Mouse (Mus musculus): ENCODE results near the gene Gm3285. TPM values are rescaled to one million over a fixed set of nuclear protein-coding genes. Genes with fewer than 3 reads are reported as not detected.

Gm3285 gene
- not detected in 2 replicates for polyA plus RNA-seq (2012; rRNA removed)
- not detected in 2 replicates for polyA plus RNA-seq (2014; fragmentation: Nextera tagmentation; extraction: Ambion mirVana)

- no peaks in the 10 kb centered on the region for H3K9me3 ChIP-seq (ENCODE audit: control insufficient read depth, low read length)
- no peak within 1 kb of the TSS for H3K27ac ChIP-seq
- DNase-seq (ENCODE audit: low read depth in 3 of 3, low spot score in 3 of 3), result no peak
- H3K4me3 ChIP-seq (ENCODE audit: insufficient read depth in 1 of 2, low read depth in 2 of 2, low read length in 2 of 2), result no peak within 1 kb of the TSS
- no peaks in the 10 kb centered on the region for H3K36me3 ChIP-seq (replicated peaks; ENCODE audit: control insufficient read depth, insufficient read depth, low read depth)
- H3K27me3 ChIP-seq (ENCODE audit: control insufficient read depth, insufficient read depth, low read length), result no peaks in the 10 kb centered on the region
- TF ChIP-seq EP300 (IDR thresholded peaks at IDR 0.05; ENCODE audit: low read depth) (no peak), CTCF (IDR thresholded peaks at IDR 0.05; ENCODE audit: low read depth) (no peak)
- ATAC-seq (ENCODE audit: insufficient read depth), result no peak
- no peak within 1 kb of the TSS for H3K9ac ChIP-seq (replicated peaks)
- no peak within 1 kb of the TSS for H3K4me2 ChIP-seq (ENCODE audit: low read depth)
- WGBS (ENCODE audit: insufficient replicate concordance), result 41% methylated on average over 7 of the region's 7 CpGs
- no peaks in the 10 kb centered on the region for H3K4me1 ChIP-seq (replicated peaks; ENCODE audit: control insufficient read depth in 2 of 2, insufficient read depth in 2 of 2, low read length in 1 of 2)
These were observed at the start of gene Gm3285 for GRCm38 (mm10) chr10:77861675-77862074. TSS of gene Gm3285 (plus strand) at chr10:77861975.

- no peaks in the 10 kb centered on the region for H3K9me3 ChIP-seq (ENCODE audit: control insufficient read depth, low read length)
- no peak within 1 kb of the TSS for H3K4me3 ChIP-seq (ENCODE audit: insufficient read depth in 1 of 2, low read depth in 2 of 2, low read length in 2 of 2)
- H3K27me3 ChIP-seq (ENCODE audit: control insufficient read depth, insufficient read depth, low read length), result no peaks in the 10 kb centered on the region
- no peak within 1 kb of the TSS for H3K9ac ChIP-seq (replicated peaks)
- no peak within 1 kb of the TSS for H3K4me2 ChIP-seq (ENCODE audit: low read depth)
- TF ChIP-seq EP300 (IDR thresholded peaks at IDR 0.05; ENCODE audit: low read depth) (no peak), CTCF (IDR thresholded peaks at IDR 0.05; ENCODE audit: low read depth) (no peak)
- ATAC-seq (ENCODE audit: insufficient read depth), result no peak
- H3K36me3 ChIP-seq (replicated peaks; ENCODE audit: control insufficient read depth, insufficient read depth, low read depth), result no peaks in the 10 kb centered on the region
- DNase-seq (ENCODE audit: low read depth in 3 of 3, low spot score in 3 of 3), result no peak
- WGBS (ENCODE audit: insufficient replicate concordance), result 34% methylated on average over 4 of the region's 4 CpGs
- no peaks in the 10 kb centered on the region for H3K4me1 ChIP-seq (replicated peaks; ENCODE audit: control insufficient read depth in 2 of 2, insufficient read depth in 2 of 2, low read length in 1 of 2)
- H3K27ac ChIP-seq, result no peak within 1 kb of the TSS
These were observed 47.4 kb upstream of the Gm3285 start, which contains the start of gene Gm2696 for GRCm38 (mm10) chr10:77814382-77814781. TSS of gene Gm2696 (plus strand) at chr10:77814682.

- Histone ChIP-seq H3K27me3 (ENCODE audit: control insufficient read depth, insufficient read depth, low read length) (no peaks in the 10 kb centered on the region), H3K4me3 (ENCODE audit: insufficient read depth in 1 of 2, low read depth in 2 of 2, low read length in 2 of 2) (no peak overlapping the region), H3K27ac (no peak overlapping the region), H3K9ac (replicated peaks) (no peak overlapping the region), H3K9me3 (ENCODE audit: control insufficient read depth, low read length) (no peaks in the 10 kb centered on the region), H3K36me3 (replicated peaks; ENCODE audit: control insufficient read depth, insufficient read depth, low read depth) (no peaks in the 10 kb centered on the region), H3K4me2 (ENCODE audit: low read depth) (no peak overlapping the region), H3K4me1 (replicated peaks; ENCODE audit: control insufficient read depth in 2 of 2, insufficient read depth in 2 of 2, low read length in 1 of 2) (no peaks in the 10 kb centered on the region)
- ATAC-seq (ENCODE audit: insufficient read depth) (no peak), DNase-seq (ENCODE audit: low read depth in 3 of 3, low spot score in 3 of 3) (no peak)
- TF ChIP-seq CTCF (IDR thresholded peaks at IDR 0.05; ENCODE audit: low read depth) (peak; percentile 75), EP300 (IDR thresholded peaks at IDR 0.05; ENCODE audit: low read depth) (no peak)
- WGBS (ENCODE audit: insufficient replicate concordance), result 17% methylated on average over 5 of the region's 5 CpGs
These were observed 46.3 kb upstream of the Gm3285 start for GRCm38 (mm10) chr10:77815514-77815913.

GRCm38 (mm10) chr10:77818523-77818922, 43.3 kb upstream of the Gm3285 start:
- TF ChIP-seq CTCF (IDR thresholded peaks at IDR 0.05; ENCODE audit: low read depth) (no peak), EP300 (IDR thresholded peaks at IDR 0.05; ENCODE audit: low read depth) (no peak)
- no peaks in the 10 kb centered on the region for H3K9me3 ChIP-seq (ENCODE audit: control insufficient read depth, low read length)
- no peak overlapping the region for H3K4me2 ChIP-seq (ENCODE audit: low read depth)
- no peak for DNase-seq (ENCODE audit: low read depth in 3 of 3, low spot score in 3 of 3)
- H3K4me1 ChIP-seq (replicated peaks; ENCODE audit: control insufficient read depth in 2 of 2, insufficient read depth in 2 of 2, low read length in 1 of 2), result no peaks in the 10 kb centered on the region
- H3K4me3 ChIP-seq (ENCODE audit: insufficient read depth in 1 of 2, low read depth in 2 of 2, low read length in 2 of 2), result no peak overlapping the region
- no peak for ATAC-seq (ENCODE audit: insufficient read depth)
- H3K27ac ChIP-seq, result no peak overlapping the region
- 82% methylated on average over 4 of the region's 4 CpGs for WGBS (ENCODE audit: insufficient replicate concordance)
- no peaks in the 10 kb centered on the region for H3K27me3 ChIP-seq (ENCODE audit: control insufficient read depth, insufficient read depth, low read length)
- no peak overlapping the region for H3K9ac ChIP-seq (replicated peaks)
- H3K36me3 ChIP-seq (replicated peaks; ENCODE audit: control insufficient read depth, insufficient read depth, low read depth), result no peaks in the 10 kb centered on the region

GRCm38 (mm10) chr10:77819203-77819602, 42.6 kb upstream of the Gm3285 start:
- TF ChIP-seq CTCF (IDR thresholded peaks at IDR 0.05; ENCODE audit: low read depth), result no peak
- TF ChIP-seq EP300 (IDR thresholded peaks at IDR 0.05; ENCODE audit: low read depth), result no peak
- Histone ChIP-seq H3K9me3 (ENCODE audit: control insufficient read depth, low read length) (no peaks in the 10 kb centered on the region), H3K27ac (no peak overlapping the region), H3K9ac (replicated peaks) (no peak overlapping the region), H3K4me1 (replicated peaks; ENCODE audit: control insufficient read depth in 2 of 2, insufficient read depth in 2 of 2, low read length in 1 of 2) (no peaks in the 10 kb centered on the region), H3K36me3 (replicated peaks; ENCODE audit: control insufficient read depth, insufficient read depth, low read depth) (no peaks in the 10 kb centered on the region), H3K27me3 (ENCODE audit: control insufficient read depth, insufficient read depth, low read length) (no peaks in the 10 kb centered on the region), H3K4me2 (ENCODE audit: low read depth) (no peak overlapping the region), H3K4me3 (ENCODE audit: insufficient read depth in 1 of 2, low read depth in 2 of 2, low read length in 2 of 2) (no peak overlapping the region)
- WGBS (ENCODE audit: insufficient replicate concordance), result 40% methylated on average over 4 of the region's 4 CpGs
- ATAC-seq (ENCODE audit: insufficient read depth) (no peak), DNase-seq (ENCODE audit: low read depth in 3 of 3, low spot score in 3 of 3) (no peak)
